Mouse (Mus musculus): ENCODE data around the gene Cfap77. TPM values are rescaled to one million over a fixed set of nuclear protein-coding genes. Genes with fewer than 3 reads are reported as not detected.

Gene Cfap77
- polyA plus RNA-seq, 1 experiment from 2014 or later, result 0.71 TPM

GRCm38 (mm10) chr2:29040594-29041476 lies 14.0 kb downstream of the Cfap77 start:
- 16% methylated on average over 18 of the region's 18 CpGs for WGBS
- Histone ChIP-seq H3K27me3 (replicated peaks; ENCODE audit: control insufficient read depth, insufficient read depth, low read length) (peaks cover 34% of the 10 kb centered on the region), H3K9ac (ENCODE audit: low read depth, low read length) (no peak overlapping the region), H3K4me1 (replicated peaks; ENCODE audit: control insufficient read depth, insufficient read depth, low read length) (no peaks in the 10 kb centered on the region), H3K36me3 (ENCODE audit: control insufficient read depth, insufficient read depth, low read length) (no peaks in the 10 kb centered on the region), H3K9me3 (ENCODE audit: control insufficient read depth, low read length) (no peaks in the 10 kb centered on the region), H3K4me2 (no peak overlapping the region), H3K27ac (ENCODE audit: low read depth, low read length) (no peak overlapping the region), H3K4me3 (ENCODE audit: low read depth, low read length) (no peak overlapping the region)
- no peak for DNase-seq (ENCODE audit: low spot score)
- no peak for ATAC-seq (replicated peaks; ENCODE audit: low FRiP score)

DNA sequence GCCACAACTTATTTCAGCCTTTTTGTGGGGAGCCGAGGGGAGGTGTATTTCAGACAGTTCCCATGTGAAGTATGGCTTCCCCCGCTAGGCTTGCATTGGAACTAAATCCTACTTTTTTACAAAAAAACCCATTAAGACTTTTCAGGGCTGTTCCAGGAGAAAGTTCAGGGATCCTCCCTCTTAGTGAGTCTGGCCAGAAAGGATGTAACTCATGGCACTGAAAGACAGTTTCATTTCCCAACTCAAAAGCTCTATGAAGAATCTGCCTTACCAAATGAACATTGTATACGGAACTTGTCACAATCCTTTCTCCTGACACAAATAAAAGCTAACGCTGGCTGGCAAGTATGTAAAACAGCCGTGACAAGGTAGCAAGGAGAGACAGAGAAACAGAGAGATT lies 15.1 kb downstream of the Cfap77 start:
- H3K27me3 ChIP-seq (replicated peaks; ENCODE audit: control insufficient read depth, insufficient read depth, low read length), result peaks cover 34% of the 10 kb centered on the region
- H3K27ac ChIP-seq (ENCODE audit: low read depth, low read length), result no peak overlapping the region
- H3K9ac ChIP-seq (ENCODE audit: low read depth, low read length), result no peak overlapping the region
- DNase-seq (ENCODE audit: low spot score), result no peak
- no peaks in the 10 kb centered on the region for H3K36me3 ChIP-seq (ENCODE audit: control insufficient read depth, insufficient read depth, low read length)
- no peak for ATAC-seq (replicated peaks; ENCODE audit: low FRiP score)
- H3K4me3 ChIP-seq (ENCODE audit: low read depth, low read length), result no peak overlapping the region
- WGBS, result 30% methylated on average over 5 of the region's 5 CpGs
- no peaks in the 10 kb centered on the region for H3K4me1 ChIP-seq (replicated peaks; ENCODE audit: control insufficient read depth, insufficient read depth, low read length)
- no peaks in the 10 kb centered on the region for H3K9me3 ChIP-seq (ENCODE audit: control insufficient read depth, low read length)
- no peak overlapping the region for H3K4me2 ChIP-seq

GRCm38 (mm10) chr2:29035698-29036097 lies 19.2 kb downstream of the Cfap77 start:
- peak overlapping the region; percentile 52 for H3K27ac ChIP-seq (ENCODE audit: low read depth, low read length)
- no peaks in the 10 kb centered on the region for H3K9me3 ChIP-seq (ENCODE audit: control insufficient read depth, low read length)
- H3K9ac ChIP-seq (ENCODE audit: low read depth, low read length), result no peak overlapping the region
- no peaks in the 10 kb centered on the region for H3K36me3 ChIP-seq (ENCODE audit: control insufficient read depth, insufficient read depth, low read length)
- WGBS, result 66% methylated on average over 8 of the region's 8 CpGs
- no peak overlapping the region for H3K4me3 ChIP-seq (ENCODE audit: low read depth, low read length)
- ATAC-seq (replicated peaks; ENCODE audit: low FRiP score), result peak; percentile 61; the same call in 1 of the 2 replicates
- H3K4me1 ChIP-seq (replicated peaks; ENCODE audit: control insufficient read depth, insufficient read depth, low read length), result 0 out of 2 replicates have a peak, but pooled peaks cover 3% of the 10 kb centered on the region
- H3K27me3 ChIP-seq (replicated peaks; ENCODE audit: control insufficient read depth, insufficient read depth, low read length), result peaks cover 19% of the 10 kb centered on the region
- no peak overlapping the region for H3K4me2 ChIP-seq
- no peak for DNase-seq (ENCODE audit: low spot score)

DNA sequence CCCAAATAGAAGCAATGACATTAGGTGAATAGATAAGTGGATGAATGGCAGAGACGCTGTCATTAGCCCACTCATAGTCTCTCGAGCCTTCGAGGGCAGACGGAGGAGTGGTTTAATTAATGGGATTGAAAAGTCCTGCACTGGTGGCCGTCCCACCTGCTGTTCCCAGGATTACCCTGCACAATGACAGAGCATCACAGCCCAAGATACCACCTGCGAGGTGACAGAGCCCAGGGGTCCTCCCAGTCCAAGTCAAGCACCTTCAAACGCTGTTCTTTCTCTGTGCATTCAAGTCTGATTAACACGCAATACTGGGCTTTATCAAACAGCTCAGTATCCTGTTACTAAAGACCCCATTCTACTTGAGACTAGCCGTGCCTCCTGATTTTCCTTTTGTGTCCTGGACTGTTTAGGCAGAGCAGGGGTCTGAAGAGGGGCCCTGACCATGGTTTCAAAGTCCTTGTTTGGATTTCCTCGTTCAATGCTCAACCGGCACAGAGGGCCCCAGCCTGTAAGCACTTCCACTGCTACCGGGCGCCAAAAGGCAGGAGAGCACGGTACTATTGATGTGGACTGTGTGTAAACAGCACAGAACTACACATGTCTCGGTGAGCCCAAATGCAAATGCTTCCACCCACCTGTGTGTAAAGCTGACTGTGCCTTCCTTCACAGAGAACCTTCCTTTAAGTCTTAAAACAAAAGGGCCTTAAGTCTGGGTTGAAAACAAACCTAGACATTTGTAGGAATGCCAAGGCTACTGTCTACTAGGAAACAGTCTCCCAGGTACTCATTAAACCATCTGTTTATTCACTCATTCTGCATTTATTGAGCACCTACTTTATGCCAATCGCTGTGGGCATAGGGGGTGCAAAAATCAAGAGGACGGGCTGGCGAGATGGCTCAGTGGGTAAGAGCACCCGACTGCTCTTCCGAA lies 20.1 kb downstream of the Cfap77 start:
- ATAC-seq (replicated peaks; ENCODE audit: low FRiP score) (peak; percentile 53; the same call in 1 of the 2 replicates), DNase-seq (ENCODE audit: low spot score) (no peak)
- no peak overlapping the region for H3K4me2 ChIP-seq
- 62% methylated on average over 20 of the region's 20 CpGs for WGBS
- no peak overlapping the region for H3K9ac ChIP-seq (ENCODE audit: low read depth, low read length)
- no peak overlapping the region for H3K4me3 ChIP-seq (ENCODE audit: low read depth, low read length)
- H3K4me1 ChIP-seq (replicated peaks; ENCODE audit: control insufficient read depth, insufficient read depth, low read length), result peaks cover 3% of the 10 kb centered on the region; the same call in 1 of the 2 replicates
- H3K27ac ChIP-seq (ENCODE audit: low read depth, low read length), result peak overlapping the region; percentile 68
- peaks cover 10% of the 10 kb centered on the region for H3K27me3 ChIP-seq (replicated peaks; ENCODE audit: control insufficient read depth, insufficient read depth, low read length)
- no peaks in the 10 kb centered on the region for H3K36me3 ChIP-seq (ENCODE audit: control insufficient read depth, insufficient read depth, low read length)
- no peaks in the 10 kb centered on the region for H3K9me3 ChIP-seq (ENCODE audit: control insufficient read depth, low read length)

GRCm38 (mm10) chr2:29031951-29032350 lies 22.9 kb downstream of the Cfap77 start:
- Histone ChIP-seq H3K27ac (ENCODE audit: low read depth, low read length) (no peak overlapping the region), H3K4me3 (ENCODE audit: low read depth, low read length) (no peak overlapping the region), H3K4me1 (replicated peaks; ENCODE audit: control insufficient read depth, insufficient read depth, low read length) (peaks cover 3% of the 10 kb centered on the region; the same call in 1 of the 2 replicates), H3K9ac (ENCODE audit: low read depth, low read length) (no peak overlapping the region), H3K9me3 (ENCODE audit: control insufficient read depth, low read length) (no peaks in the 10 kb centered on the region), H3K36me3 (ENCODE audit: control insufficient read depth, insufficient read depth, low read length) (no peaks in the 10 kb centered on the region), H3K27me3 (replicated peaks; ENCODE audit: control insufficient read depth, insufficient read depth, low read length) (no peaks in the 10 kb centered on the region; the same call in 1 of the 2 replicates), H3K4me2 (no peak overlapping the region)
- WGBS, result 78% methylated on average over 4 of the region's 4 CpGs
- no peak for DNase-seq (ENCODE audit: low spot score)
- no peak for ATAC-seq (replicated peaks; ENCODE audit: low FRiP score)

DNA sequence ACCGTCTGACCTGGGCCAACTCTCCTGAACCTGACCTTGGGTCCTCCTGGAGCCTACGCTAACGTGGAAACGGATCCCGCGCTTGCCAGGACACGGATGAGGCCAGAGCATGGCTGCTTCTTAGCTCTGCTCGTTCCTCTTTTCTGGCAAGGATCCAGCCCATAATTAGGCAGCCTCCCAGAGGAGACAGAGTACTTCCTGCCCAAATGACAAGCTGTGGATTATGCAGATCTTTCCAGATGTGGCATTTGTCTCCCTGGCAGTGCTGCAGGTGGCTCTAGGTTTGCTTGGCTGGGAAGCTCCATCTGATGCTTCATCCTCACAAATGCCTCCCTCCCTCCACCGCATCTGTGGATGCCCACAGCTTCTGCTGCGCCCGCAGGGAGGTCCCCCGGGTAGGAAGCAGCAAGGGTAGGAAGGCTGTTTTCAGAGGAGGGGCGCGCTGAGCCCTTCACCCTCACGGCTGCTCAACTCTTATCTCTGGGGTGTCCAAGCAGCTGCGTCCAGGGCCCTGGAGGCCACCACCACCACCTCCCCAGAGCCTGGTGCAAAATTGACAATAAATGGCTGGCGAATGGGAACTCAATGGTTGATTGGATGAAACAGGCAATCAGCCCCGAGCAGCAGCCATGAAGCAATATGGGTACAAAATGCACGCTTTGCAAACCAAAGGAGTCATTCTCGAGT lies 24.7 kb downstream of the Cfap77 start:
- H3K4me3 ChIP-seq (ENCODE audit: low read depth, low read length), result no peak overlapping the region
- no peaks in the 10 kb centered on the region for H3K9me3 ChIP-seq (ENCODE audit: control insufficient read depth, low read length)
- no peaks in the 10 kb centered on the region; the same call in 1 of the 2 replicates for H3K27me3 ChIP-seq (replicated peaks; ENCODE audit: control insufficient read depth, insufficient read depth, low read length)
- H3K4me1 ChIP-seq (replicated peaks; ENCODE audit: control insufficient read depth, insufficient read depth, low read length), result peaks cover 3% of the 10 kb centered on the region; the same call in 1 of the 2 replicates
- H3K4me2 ChIP-seq, result no peak overlapping the region
- H3K9ac ChIP-seq (ENCODE audit: low read depth, low read length), result no peak overlapping the region
- 46% methylated on average over 20 of the region's 20 CpGs for WGBS
- DNase-seq (ENCODE audit: low spot score), result no peak
- ATAC-seq (replicated peaks; ENCODE audit: low FRiP score), result no peak
- H3K27ac ChIP-seq (ENCODE audit: low read depth, low read length), result no peak overlapping the region
- no peaks in the 10 kb centered on the region for H3K36me3 ChIP-seq (ENCODE audit: control insufficient read depth, insufficient read depth, low read length)

DNA sequence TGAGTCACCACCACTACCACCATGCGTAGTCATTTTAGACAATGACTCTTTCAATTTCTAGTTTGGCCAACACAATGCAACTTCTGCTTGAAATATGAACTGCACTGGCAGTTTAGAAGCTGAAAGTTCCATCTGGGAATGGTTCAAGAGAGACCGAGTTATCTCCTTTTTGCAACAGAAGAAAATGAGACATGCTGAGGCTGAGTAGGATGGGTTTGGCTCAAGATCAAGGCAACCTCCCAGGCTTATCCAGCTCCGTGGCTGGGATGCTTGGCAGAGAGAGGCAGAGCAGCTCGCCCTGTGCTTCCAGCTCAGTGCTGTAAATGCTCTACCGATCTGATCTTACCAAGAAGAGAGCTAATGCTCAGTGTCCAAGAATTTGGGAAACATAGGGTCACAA lies 29.6 kb downstream of the Cfap77 start:
- 72% methylated on average over 5 of the region's 5 CpGs for WGBS
- Histone ChIP-seq H3K4me2 (no peak overlapping the region), H3K27ac (ENCODE audit: low read depth, low read length) (no peak overlapping the region), H3K9me3 (ENCODE audit: control insufficient read depth, low read length) (no peaks in the 10 kb centered on the region), H3K4me3 (ENCODE audit: low read depth, low read length) (no peak overlapping the region), H3K36me3 (ENCODE audit: control insufficient read depth, insufficient read depth, low read length) (no peaks in the 10 kb centered on the region), H3K27me3 (replicated peaks; ENCODE audit: control insufficient read depth, insufficient read depth, low read length) (peaks cover 4% of the 10 kb centered on the region; the same call in 1 of the 2 replicates), H3K9ac (ENCODE audit: low read depth, low read length) (no peak overlapping the region), H3K4me1 (replicated peaks; ENCODE audit: control insufficient read depth, insufficient read depth, low read length) (no peaks in the 10 kb centered on the region; the same call in 1 of the 2 replicates)
- ATAC-seq (replicated peaks; ENCODE audit: low FRiP score) (no peak), DNase-seq (ENCODE audit: low spot score) (no peak)

- Histone ChIP-seq H3K9ac (ENCODE audit: low read depth, low read length) (no peak overlapping the region), H3K9me3 (ENCODE audit: control insufficient read depth, low read length) (no peaks in the 10 kb centered on the region), H3K4me3 (ENCODE audit: low read depth, low read length) (no peak overlapping the region), H3K4me2 (no peak overlapping the region), H3K27ac (ENCODE audit: low read depth, low read length) (no peak overlapping the region), H3K27me3 (replicated peaks; ENCODE audit: control insufficient read depth, insufficient read depth, low read length) (peaks cover 4% of the 10 kb centered on the region; the same call in 1 of the 2 replicates), H3K36me3 (ENCODE audit: control insufficient read depth, insufficient read depth, low read length) (no peaks in the 10 kb centered on the region), H3K4me1 (replicated peaks; ENCODE audit: control insufficient read depth, insufficient read depth, low read length) (no peaks in the 10 kb centered on the region)
- no peak for ATAC-seq (replicated peaks; ENCODE audit: low FRiP score)
- DNase-seq (ENCODE audit: low spot score), result no peak
- WGBS, result 80% methylated on average over 7 of the region's 7 CpGs
Observed at GRCm38 (mm10) chr2:29023001-29023400, 31.9 kb downstream of the Cfap77 start.

Data from liver, embryonic 11.5 days (tissue).